Mouse (Mus musculus) CD4-positive, CD25-positive, alpha-beta regulatory T cell, adult 2 months (primary cell): ENCODE data around the gene Lrch1.
A peak's percentile ranks its signal among the peaks of the same experiment; 100 is the strongest.

Source experiments
- DNase-seq: peaks from one replicate; pipeline ENCODE4 v3.0.0-alpha.2; 2012; ENCODE audit warnings: low read depth, low spot score

The Lrch1 gene

DNA sequence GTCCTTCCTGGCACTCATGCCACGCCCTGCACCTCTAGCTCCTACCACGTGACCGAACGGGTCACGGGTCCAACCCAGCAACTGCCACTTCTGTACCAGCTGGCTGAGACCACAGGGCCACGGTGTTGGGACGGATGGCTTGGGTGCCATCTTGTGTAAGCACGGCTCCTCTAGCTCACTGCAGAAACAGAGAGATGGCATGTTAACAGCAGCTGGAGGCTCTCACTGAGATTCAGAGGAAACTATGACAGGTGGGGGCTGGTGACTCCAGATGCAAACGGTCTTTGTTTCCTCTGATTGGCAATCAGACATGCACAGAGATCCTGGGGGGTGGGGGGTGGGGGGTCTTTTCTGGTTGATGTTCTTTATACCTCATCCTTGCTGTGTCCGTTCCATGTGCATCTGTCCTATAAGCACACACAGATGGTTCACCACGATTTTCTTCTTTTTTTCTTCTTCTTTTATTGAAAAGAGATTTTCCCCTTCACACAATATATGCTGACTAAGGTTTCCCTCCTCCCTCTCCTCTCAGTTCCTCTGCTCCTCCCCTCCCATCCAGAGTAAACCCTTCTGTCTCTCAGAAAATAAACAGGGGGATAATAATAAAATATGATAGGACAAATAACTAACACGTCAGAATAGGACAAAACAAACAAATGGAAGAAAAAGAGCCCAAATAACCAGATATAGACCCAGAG, 25.5 kb downstream of the Lrch1 start:
- peak; percentile 69 for DNase-seq

DNA sequence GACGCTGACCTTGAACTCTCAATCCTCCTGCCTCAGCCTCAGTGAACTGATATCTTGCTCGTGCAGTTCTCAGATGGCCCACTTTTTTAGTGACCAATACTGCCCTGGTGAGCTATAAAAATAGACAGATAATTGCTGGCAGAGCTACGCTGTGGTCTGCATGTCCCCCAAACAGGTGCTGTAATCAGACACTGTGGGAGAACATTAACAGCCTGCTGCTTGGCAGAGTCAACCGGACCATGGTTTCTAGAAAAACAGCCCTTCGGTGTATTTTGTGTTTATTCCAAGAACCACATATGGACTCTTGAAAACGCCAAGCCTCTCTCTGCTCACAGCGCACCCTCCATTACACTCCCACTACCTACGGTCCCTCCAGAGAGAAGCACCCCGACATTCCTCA, 26.2 kb downstream of the Lrch1 start:
- no peak for DNase-seq

- no peak for DNase-seq
Measured at GRCm38 (mm10) chr14:74919132-74919531, 28.5 kb downstream of the Lrch1 start.

GRCm38 (mm10) chr14:74918521-74919103, 29.1 kb downstream of the Lrch1 start:
- peak; percentile 82 for DNase-seq

GRCm38 (mm10) chr14:74917504-74918124, 30.1 kb downstream of the Lrch1 start:
- DNase-seq = no peak

GRCm38 (mm10) chr14:74916691-74917090, 31.0 kb downstream of the Lrch1 start:
- DNase-seq = no peak

GRCm38 (mm10) chr14:74916075-74916474, 31.6 kb downstream of the Lrch1 start:
- no peak for DNase-seq

GRCm38 (mm10) chr14:74915658-74916057, 32.0 kb downstream of the Lrch1 start:
- DNase-seq = no peak

GRCm38 (mm10) chr14:74915025-74915424, 32.7 kb downstream of the Lrch1 start:
- no peak for DNase-seq

DNA sequence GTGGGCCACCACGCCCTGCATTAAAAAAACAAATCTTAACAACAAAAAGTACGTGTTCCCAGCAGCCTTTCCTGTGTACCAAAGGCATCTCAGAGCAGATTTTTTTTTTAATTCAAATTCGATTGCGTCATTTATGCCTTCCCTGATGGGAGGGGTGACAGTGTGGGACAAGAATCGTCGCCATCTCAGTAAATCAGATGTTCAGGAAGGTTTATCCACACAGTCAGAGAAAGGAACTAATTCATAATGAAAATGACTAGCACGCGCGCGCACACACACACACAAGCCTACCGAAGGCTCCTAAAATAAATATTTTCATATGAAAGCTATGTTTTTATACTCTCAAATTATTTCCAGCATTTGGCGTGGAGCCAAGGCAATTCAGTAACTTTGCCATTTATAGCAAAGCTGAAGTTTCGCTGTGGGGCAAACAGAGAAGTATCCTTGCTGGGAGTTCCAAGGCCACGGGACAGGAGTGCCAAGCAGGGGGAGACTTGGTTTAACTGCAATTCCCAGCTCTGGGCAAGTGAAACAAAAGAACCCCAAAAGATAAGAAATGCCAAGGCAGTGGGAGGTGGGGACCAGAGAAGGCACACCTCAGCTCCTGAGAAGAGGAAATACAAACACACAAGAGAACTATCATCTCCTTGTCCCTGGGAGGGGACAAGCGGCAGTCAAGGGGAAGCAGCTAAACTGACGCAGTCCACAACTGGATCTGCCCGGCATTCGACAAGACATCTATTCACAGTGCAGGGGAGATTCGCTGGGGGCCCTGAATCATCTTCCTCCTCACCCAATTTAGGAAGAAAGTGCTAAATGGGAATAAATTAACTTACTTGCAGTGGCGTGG, 34.1 kb downstream of the Lrch1 start:
- no peak for DNase-seq

DNA sequence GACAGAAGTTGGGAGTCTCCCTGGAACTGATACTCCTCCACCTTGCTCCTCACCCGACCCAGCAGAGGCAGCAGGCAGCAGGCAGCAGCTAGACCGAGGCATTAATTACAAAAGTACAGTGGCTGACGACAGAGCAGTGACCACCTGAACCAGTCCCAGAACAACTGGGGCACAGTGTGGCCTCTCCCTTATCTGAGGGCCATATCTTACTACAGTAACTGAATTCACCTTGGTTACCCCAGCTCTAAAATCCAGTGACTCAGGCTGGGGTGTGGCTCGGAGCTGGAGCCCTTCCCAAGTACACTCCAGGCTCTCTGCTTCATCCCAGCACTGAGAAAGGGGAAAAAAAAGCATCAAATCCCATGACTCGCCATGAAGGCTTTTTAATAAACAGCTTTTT, 37.3 kb downstream of the Lrch1 start:
- DNase-seq = no peak

DNA sequence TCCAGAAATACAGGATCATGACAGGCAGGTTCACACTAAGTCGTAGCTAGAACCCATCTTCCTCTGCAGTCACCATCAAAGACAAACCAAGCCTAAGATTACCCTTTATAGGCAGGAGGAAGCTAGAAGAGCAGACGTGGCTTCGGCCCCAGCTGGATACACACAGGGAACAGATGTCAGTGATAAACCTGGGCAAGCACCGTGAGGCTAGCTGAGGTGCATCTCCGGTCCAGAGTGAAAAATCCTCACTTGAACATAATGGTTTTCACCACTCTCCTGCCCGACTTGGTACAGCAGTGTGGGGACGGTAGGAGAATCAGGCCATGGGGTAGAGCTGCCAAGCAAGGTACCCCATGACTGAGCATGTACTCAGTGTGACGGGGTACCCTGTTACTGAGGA, 38.7 kb downstream of the Lrch1 start:
- no peak for DNase-seq

DNA sequence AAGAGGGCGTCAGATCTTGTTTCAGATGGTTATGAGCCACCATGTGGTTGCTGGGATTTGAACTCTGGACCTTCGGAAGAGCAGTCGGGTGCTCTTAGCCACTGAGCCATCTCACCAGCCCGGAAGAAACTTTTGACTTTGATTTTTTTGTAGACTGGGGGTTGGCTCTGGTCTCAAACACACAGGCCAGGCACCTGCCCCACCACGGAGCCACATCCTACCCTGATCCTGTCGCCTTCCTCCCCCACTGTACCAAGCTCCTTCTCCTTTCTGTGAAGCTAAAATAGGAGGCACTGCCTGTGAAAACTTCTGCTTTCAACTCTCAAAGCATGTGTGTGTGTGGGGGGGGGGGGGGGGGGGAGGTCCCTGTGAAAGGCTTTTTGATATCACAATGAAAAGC, 39.4 kb downstream of the Lrch1 start:
- peak; percentile 40 for DNase-seq

GRCm38 (mm10) chr14:74907706-74908105, 40.0 kb downstream of the Lrch1 start:
- DNase-seq = no peak

DNA sequence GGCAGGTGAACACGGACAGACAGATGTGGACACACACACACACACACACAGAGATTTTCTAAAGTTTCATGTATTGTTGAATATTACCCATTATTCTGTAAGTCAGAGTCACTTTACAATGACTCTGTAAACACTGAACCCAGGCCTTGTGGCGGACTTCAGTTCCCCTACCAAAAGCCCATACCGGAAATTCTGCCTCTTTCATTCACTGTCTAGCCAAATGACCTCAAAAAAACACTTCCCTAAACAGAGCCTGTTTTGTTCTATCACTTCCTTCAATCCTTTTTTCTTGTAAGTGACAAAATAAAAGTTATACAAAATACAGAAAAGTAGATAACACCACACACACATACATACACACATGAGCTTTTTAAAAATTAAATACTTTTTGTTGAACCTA, 41.7 kb downstream of the Lrch1 start:
- DNase-seq = no peak

GRCm38 (mm10) chr14:74904442-74904841, 43.2 kb downstream of the Lrch1 start:
- no peak for DNase-seq

GRCm38 (mm10) chr14:74903047-74903446, 44.6 kb downstream of the Lrch1 start:
- DNase-seq = no peak

- DNase-seq = no peak
Measured at GRCm38 (mm10) chr14:74900705-74901369, 46.8 kb downstream of the Lrch1 start.

DNA sequence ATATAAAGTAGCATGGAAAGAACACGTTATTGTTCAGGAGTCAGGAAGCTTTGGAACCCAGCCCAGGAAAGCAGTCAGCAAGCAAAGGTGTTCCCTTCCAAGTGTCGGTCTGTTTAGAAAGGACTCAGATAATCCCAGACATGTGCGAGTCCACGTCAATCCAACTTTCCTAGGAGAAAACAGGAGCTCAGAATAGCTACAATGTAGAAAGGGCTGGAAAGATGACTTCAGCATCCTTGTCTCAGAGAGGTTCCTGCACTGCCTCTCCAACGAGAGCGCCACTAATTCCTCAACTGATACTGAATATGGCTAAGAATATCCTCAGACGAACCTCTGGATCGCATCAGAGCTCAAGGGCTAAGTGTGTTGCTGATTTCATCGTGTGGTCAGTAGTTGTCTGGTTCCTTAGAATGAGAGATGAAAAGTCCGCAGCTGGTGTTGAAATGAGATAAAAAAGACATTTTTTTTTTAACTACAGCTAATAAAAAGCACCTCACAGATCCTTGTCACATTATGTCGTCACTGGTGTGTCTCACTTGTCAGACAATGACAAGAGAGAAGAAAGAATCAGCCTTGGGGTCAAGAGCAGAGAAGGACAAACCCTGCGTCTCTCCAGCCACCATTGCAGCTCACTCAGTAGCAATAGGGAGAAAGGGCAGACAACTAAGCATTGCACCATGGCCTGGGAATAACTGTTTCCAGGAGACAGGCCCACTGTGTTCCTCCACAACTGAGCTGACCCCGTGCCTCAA, 47.5 kb downstream of the Lrch1 start:
- no peak for DNase-seq

DNA sequence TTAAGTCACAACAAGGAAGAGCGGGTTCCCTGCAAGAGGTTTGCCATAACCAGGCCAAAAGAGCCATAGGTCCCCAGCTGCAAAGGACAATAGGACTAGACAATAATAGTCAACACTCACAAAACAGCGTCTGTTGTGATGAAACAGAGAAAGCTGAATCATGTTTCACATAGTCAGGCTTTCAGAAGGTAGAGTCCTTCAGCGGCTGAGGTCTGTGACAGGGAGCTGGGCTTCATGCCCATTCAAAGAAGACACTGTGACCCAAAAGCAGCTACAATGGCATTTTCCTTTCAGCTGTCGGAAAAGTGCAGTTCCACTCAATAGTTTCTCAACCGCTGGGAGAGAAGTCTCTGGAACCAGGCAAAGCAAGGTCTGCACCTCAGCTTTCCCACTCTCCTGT, 48.7 kb downstream of the Lrch1 start:
- no peak for DNase-seq

DNA sequence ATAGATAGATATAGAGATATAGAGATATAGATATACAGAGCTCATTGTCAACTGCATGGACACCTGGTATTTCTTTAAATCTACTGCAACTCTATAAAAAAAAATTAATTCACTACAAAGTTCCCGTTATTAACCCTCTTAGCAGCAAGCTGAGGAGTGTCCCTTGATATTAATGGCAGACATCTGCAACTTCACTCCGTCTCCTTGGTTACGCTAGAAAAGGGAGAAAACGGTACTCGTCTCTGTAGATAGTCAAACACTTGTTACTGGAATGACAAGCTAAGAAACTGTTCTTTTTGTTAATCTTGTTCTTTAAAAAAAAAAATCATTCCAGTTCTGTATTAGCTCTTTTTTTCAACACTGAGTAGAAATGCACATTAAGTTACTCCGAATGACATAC, 54.0 kb downstream of the Lrch1 start:
- no peak for DNase-seq
